Mouse (Mus musculus) hindbrain, embryonic 16.5 days (tissue): Measurements from ENCODE around the gene Pgs1. TPM values are rescaled to one million over a fixed set of nuclear protein-coding genes. Genes with fewer than 3 reads are reported as not detected.

Source experiments
- ATAC-seq: fragments of 200-750 bp; cut with Nextera tagmentation; 2 replicates; pipeline ENCODE4 v1.8.0; 2017; ENCODE audit warnings: moderate TSS enrichment, moderate library complexity
- H3K27ac ChIP-seq: fragments of 300-500 bp; sonication (generic); 2 replicates; pipeline ENCODE4 v1.5.1; 2014; ENCODE audit warnings: low read depth, mild to moderate bottlenecking, control low read depth, low read length, moderate library complexity
- H3K27me3 ChIP-seq: fragments of 300-500 bp; sonication (generic); replicated peaks from 2 replicates; pipeline ENCODE4 v1.6.1; 2014; ENCODE audit warnings: low read length; ENCODE audit not compliant: control insufficient read depth, insufficient read depth
- H3K36me3 ChIP-seq: fragments of 300-500 bp; sonication (generic); 2 replicates; pipeline ENCODE4 v1.6.1; 2014; ENCODE audit warnings: mild to moderate bottlenecking, low read length, moderate library complexity, mixed read lengths; ENCODE audit not compliant: control insufficient read depth, insufficient read depth
- H3K4me1 ChIP-seq: fragments of 300-500 bp; sonication (generic); 2 replicates; pipeline ENCODE4 v1.6.1; 2014; ENCODE audit warnings: low read depth, low read length; ENCODE audit not compliant: control insufficient read depth, insufficient read depth
- H3K4me2 ChIP-seq: fragments of 300-500 bp; sonication (generic); 2 replicates; pipeline ENCODE4 v1.6.1; 2014; ENCODE audit warnings: mild to moderate bottlenecking, low read length, control low read depth, moderate library complexity
- H3K4me3 ChIP-seq: fragments of 300-500 bp; sonication (generic); 2 replicates; pipeline ENCODE4 v1.5.1; 2014; ENCODE audit warnings: mild to moderate bottlenecking, low read length, control low read depth, moderate library complexity
- H3K9ac ChIP-seq: fragments of 300-500 bp; sonication (generic); 2 replicates; pipeline ENCODE4 v1.6.1; 2014; ENCODE audit warnings: low read depth, mild to moderate bottlenecking, control low read depth, low read length, moderate library complexity
- H3K9me3 ChIP-seq: fragments of 300-500 bp; sonication (generic); 2 replicates; pipeline ENCODE4 v1.6.1; 2014; ENCODE audit warnings: mild to moderate bottlenecking, low read length, moderate library complexity; ENCODE audit not compliant: control insufficient read depth
- WGBS: fragments of 180-500 bp; shearing (Covaris S2); extraction: QIAGEN DNeasy Blood & Tissue Kit; methylation state at CpG from one replicate; pipeline ENCODE4 v1.1.7; 2014; 5-methylcytosine and 5-hydroxymethylcytosine counted together
- polyA plus RNA-seq: library from polyadenylated mRNA; unstranded; fragments of >200 nt; fragmentation: Nextera tagmentation; extraction: Ambion mirVana; gene quantifications from 2 replicates; pipeline ENCODE4 v1.2.1, GENCODE M21; 2015

Pgs1 gene
- polyA plus RNA-seq, 1 experiment from 2014 or later, result 68.4 TPM

DNA sequence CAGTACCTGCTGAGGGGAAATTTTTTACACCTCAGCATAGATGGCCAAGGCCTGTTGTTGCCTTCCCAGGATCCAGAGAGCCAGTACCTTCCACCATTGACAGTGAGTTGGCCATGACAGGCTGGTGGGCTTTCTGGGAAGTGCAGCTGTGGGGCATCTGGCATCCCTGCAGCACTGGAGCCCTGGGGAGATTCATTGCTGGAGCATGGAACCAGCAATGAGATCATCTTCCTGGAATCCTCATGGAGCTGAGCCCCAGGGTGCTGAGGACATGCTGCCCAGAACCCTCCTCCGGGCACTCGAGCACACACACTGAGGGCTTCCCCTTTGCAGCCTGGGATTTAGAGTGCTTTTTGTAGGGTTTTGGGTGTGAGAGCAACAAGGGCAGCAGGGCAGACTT, 9.2 kb downstream of the Pgs1 start:
- Histone ChIP-seq H3K9ac (no peak overlapping the region), H3K4me2 (no peak overlapping the region), H3K9me3 (no peaks in the 10 kb centered on the region), H3K36me3 (no peaks in the 10 kb centered on the region), H3K4me1 (peaks cover 26% of the 10 kb centered on the region), H3K27ac (no peak overlapping the region), H3K4me3 (no peak overlapping the region), H3K27me3 (no peaks in the 10 kb centered on the region)
- WGBS, result 46% methylated on average over 2 of the region's 2 CpGs
- ATAC-seq, result no peak

GRCm38 (mm10) chr11:117995661-117996060, 9.6 kb downstream of the Pgs1 start:
- WGBS, result 62% methylated on average over 3 of the region's 3 CpGs
- no peak for ATAC-seq
- Histone ChIP-seq H3K27me3 (no peaks in the 10 kb centered on the region), H3K4me2 (no peak overlapping the region), H3K4me3 (no peak overlapping the region), H3K4me1 (peaks cover 22% of the 10 kb centered on the region), H3K27ac (peak overlapping the region; percentile 34; the same call in 1 of the 2 replicates), H3K9me3 (no peaks in the 10 kb centered on the region), H3K9ac (no peak overlapping the region), H3K36me3 (no peaks in the 10 kb centered on the region)

DNA sequence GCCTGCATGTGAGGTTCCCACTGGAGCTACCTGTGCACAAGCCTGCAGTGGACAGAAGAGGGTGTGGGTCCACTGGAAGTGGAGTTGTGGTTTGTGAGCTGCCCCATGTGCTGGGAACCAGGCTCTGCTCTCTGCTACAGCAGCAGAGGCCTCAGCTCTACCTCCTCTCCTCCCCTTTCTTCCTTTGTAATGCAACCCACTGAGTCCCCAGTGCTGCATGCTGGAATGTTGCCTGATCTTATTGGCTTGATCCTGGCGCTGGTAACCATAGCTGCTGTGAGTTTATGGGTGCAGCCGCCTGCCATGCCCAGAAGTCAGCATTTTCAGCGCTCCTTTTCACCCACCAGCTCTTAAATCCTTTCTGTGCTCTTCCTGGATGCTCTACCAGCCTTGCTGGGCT, 10.0 kb downstream of the Pgs1 start:
- H3K27me3 ChIP-seq, result no peaks in the 10 kb centered on the region
- H3K9me3 ChIP-seq, result no peaks in the 10 kb centered on the region
- H3K4me3 ChIP-seq, result no peak overlapping the region
- peak overlapping the region; percentile 34; the same call in 1 of the 2 replicates for H3K27ac ChIP-seq
- H3K9ac ChIP-seq, result no peak overlapping the region; the same call in 1 of the 2 replicates
- peaks cover 22% of the 10 kb centered on the region for H3K4me1 ChIP-seq
- ATAC-seq, result no peak
- no peaks in the 10 kb centered on the region for H3K36me3 ChIP-seq
- WGBS, result 28% methylated on average over 3 of the region's 3 CpGs
- H3K4me2 ChIP-seq, result no peak overlapping the region

DNA sequence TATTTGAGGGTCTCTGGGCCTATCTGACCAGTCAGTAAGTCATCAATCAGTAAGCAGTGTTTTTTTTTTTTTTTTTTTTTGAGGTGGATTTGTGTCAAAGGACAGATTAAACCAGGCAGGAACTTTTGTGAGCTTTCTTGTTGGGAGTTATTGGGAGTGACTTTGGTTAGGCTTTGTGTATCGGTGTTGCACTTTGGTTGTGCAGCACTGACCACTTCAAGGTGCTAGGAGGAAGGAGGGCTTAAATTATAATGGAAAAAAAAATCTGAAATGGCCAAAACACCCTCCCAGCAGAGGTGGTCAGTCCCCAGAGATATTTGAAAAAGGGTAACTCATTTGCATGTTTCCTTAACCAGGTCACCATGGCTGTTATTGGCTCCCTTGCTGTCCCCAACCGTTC, 11.0 kb downstream of the Pgs1 start:
- 93% methylated on average over 2 of the region's 2 CpGs for WGBS
- H3K36me3 ChIP-seq, result peaks cover 3% of the 10 kb centered on the region; the same call in 1 of the 2 replicates
- no peaks in the 10 kb centered on the region for H3K9me3 ChIP-seq
- H3K9ac ChIP-seq, result no peak overlapping the region
- peaks cover 20% of the 10 kb centered on the region for H3K4me1 ChIP-seq
- H3K27ac ChIP-seq, result no peak overlapping the region
- ATAC-seq, result no peak
- no peak overlapping the region for H3K4me3 ChIP-seq
- no peaks in the 10 kb centered on the region for H3K27me3 ChIP-seq
- no peak overlapping the region for H3K4me2 ChIP-seq

- no peak for ATAC-seq
- peaks cover 20% of the 10 kb centered on the region for H3K4me1 ChIP-seq
- peaks cover 10% of the 10 kb centered on the region for H3K36me3 ChIP-seq
- no peak overlapping the region for H3K4me2 ChIP-seq
- H3K27ac ChIP-seq, result no peak overlapping the region
- no peaks in the 10 kb centered on the region for H3K9me3 ChIP-seq
- H3K4me3 ChIP-seq, result no peak overlapping the region
- no peaks in the 10 kb centered on the region for H3K27me3 ChIP-seq
- no peak overlapping the region for H3K9ac ChIP-seq
- 88% methylated on average over 4 of the region's 4 CpGs for WGBS
Measured at GRCm38 (mm10) chr11:117998356-117998755, 12.3 kb downstream of the Pgs1 start.

DNA sequence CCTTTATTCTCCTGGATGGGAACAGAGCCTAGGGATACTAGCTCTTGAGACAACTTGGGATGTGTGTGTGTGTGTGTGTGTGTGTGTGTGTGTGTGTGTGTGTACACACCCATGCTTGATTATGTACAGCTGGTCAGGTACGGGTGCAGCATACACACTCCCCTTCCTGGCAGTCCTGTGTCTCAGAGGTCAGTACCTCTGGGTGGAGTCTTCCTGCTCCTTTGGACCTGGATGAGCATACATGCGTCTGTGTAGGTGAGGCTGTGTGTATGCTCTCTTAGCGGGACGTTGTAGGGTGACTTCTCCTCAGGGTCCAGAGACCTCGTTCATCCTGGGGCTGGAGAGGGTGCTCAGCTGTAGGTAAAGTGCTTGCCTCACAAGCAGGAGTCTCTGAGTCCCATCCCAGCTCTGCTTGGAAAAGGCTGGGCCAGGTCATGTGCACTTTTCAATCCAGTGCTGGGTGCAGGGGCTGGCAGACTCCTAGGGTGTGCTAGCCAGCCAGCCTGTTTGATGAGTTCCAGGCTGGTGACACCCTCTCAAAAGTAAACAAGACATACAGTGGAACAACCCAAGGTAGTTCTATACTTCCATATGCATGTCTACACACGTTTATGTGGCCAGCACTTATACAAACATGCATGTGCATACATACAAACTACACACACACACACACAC, 13.3 kb downstream of the Pgs1 start:
- no peak overlapping the region for H3K27ac ChIP-seq
- H3K9ac ChIP-seq, result no peak overlapping the region
- H3K27me3 ChIP-seq, result no peaks in the 10 kb centered on the region
- H3K4me2 ChIP-seq, result no peak overlapping the region
- WGBS, result 95% methylated on average over 6 of the region's 6 CpGs
- H3K4me3 ChIP-seq, result no peak overlapping the region
- H3K4me1 ChIP-seq, result peaks cover 14% of the 10 kb centered on the region
- no peak for ATAC-seq
- H3K36me3 ChIP-seq, result peaks cover 17% of the 10 kb centered on the region
- no peaks in the 10 kb centered on the region for H3K9me3 ChIP-seq

GRCm38 (mm10) chr11:118000083-118000482, 14.0 kb downstream of the Pgs1 start:
- Histone ChIP-seq H3K4me2 (no peak overlapping the region), H3K9me3 (no peaks in the 10 kb centered on the region), H3K27ac (no peak overlapping the region), H3K36me3 (peaks cover 21% of the 10 kb centered on the region), H3K27me3 (no peaks in the 10 kb centered on the region), H3K9ac (no peak overlapping the region), H3K4me3 (no peak overlapping the region), H3K4me1 (peaks cover 8% of the 10 kb centered on the region)
- ATAC-seq, result no peak
- WGBS, result 67% methylated on average over 1 of the region's 1 CpGs

GRCm38 (mm10) chr11:118000565-118001215, 14.6 kb downstream of the Pgs1 start:
- Histone ChIP-seq H3K27ac (no peak overlapping the region), H3K36me3 (peaks cover 25% of the 10 kb centered on the region), H3K4me1 (peaks cover 4% of the 10 kb centered on the region; the same call in 1 of the 2 replicates), H3K4me3 (no peak overlapping the region), H3K9me3 (no peaks in the 10 kb centered on the region), H3K4me2 (no peak overlapping the region), H3K9ac (no peak overlapping the region), H3K27me3 (no peaks in the 10 kb centered on the region)
- 91% methylated on average over 7 of the region's 7 CpGs for WGBS
- no peak for ATAC-seq

GRCm38 (mm10) chr11:118003176-118003575, 17.1 kb downstream of the Pgs1 start:
- 94% methylated on average over 14 of the region's 14 CpGs for WGBS
- Histone ChIP-seq H3K27me3 (no peaks in the 10 kb centered on the region), H3K4me2 (no peak overlapping the region), H3K9me3 (no peaks in the 10 kb centered on the region), H3K4me3 (no peak overlapping the region), H3K36me3 (peaks cover 28% of the 10 kb centered on the region), H3K9ac (no peak overlapping the region), H3K4me1 (peaks cover 3% of the 10 kb centered on the region; the same call in 1 of the 2 replicates), H3K27ac (no peak overlapping the region)
- no peak for ATAC-seq
